Mouse (Mus musculus) mouse embryonic stem cell (cell line): ENCODE data around the gene Mllt3.

ENCODE experiments used
- in situ Hi-C, 2 experiments: fragments of 300-500 bp; cut with MboI; formaldehyde crosslinking; loops; 1 replicate in 1 of 2; 3 replicates in 1 of 2; pipeline ENCODE4 v1.14.3; 2019 to 2020; ENCODE audit warnings: low sequenced_read_pairs in 2 of 2, low pct_unique_long_range_greater_than_20kb in 1 of 2, mixed read lengths in 1 of 2; ENCODE audit not compliant: unreplicated experiment in 1 of 2

Gene Mllt3

GRCm38 (mm10) chr4:87911172-87911994 lies 121.8 kb downstream of the Mllt3 start:
- in situ Hi-C loops = no loop called here

- in situ Hi-C loops = no loop called here
Measured at GRCm38 (mm10) chr4:87905149-87905771, 127.9 kb downstream of the Mllt3 start.

GRCm38 (mm10) chr4:87904722-87905121 lies 128.4 kb downstream of the Mllt3 start:
- in situ Hi-C loops = no loop called here

GRCm38 (mm10) chr4:87902584-87902983 lies 130.6 kb downstream of the Mllt3 start:
- in situ Hi-C loops = no loop called here

GRCm38 (mm10) chr4:87901166-87901565 lies 132.0 kb downstream of the Mllt3 start:
- in situ Hi-C loops = no loop called here

- in situ Hi-C loops = no loop called here
Measured at GRCm38 (mm10) chr4:87893498-87893897, 139.7 kb downstream of the Mllt3 start.

GRCm38 (mm10) chr4:87893012-87893411 lies 140.2 kb downstream of the Mllt3 start:
- in situ Hi-C loops = no loop called here

- in situ Hi-C loops = no loop called here
Measured at GRCm38 (mm10) chr4:87883225-87883875, 149.8 kb downstream of the Mllt3 start.

GRCm38 (mm10) chr4:87881995-87882394 lies 151.2 kb downstream of the Mllt3 start:
- in situ Hi-C loops = no loop called here

GRCm38 (mm10) chr4:87881583-87881982 lies 151.6 kb downstream of the Mllt3 start:
- in situ Hi-C loops = no loop called here

GRCm38 (mm10) chr4:87880297-87880696 lies 152.9 kb downstream of the Mllt3 start:
- in situ Hi-C loops = no loop called here

- in situ Hi-C loops = no loop called here
Measured at GRCm38 (mm10) chr4:87878701-87879100, 154.5 kb downstream of the Mllt3 start.

- in situ Hi-C loops = no loop called here
Measured at GRCm38 (mm10) chr4:87870563-87870962, 162.6 kb downstream of the Mllt3 start.

GRCm38 (mm10) chr4:87866564-87866963 lies 166.6 kb downstream of the Mllt3 start:
- in situ Hi-C loops = no loop called here

GRCm38 (mm10) chr4:87865848-87866247 lies 167.3 kb downstream of the Mllt3 start:
- in situ Hi-C loops = no loop called here

GRCm38 (mm10) chr4:87865041-87865440 lies 168.1 kb downstream of the Mllt3 start:
- in situ Hi-C loops = no loop called here

GRCm38 (mm10) chr4:87863212-87863611 lies 170.0 kb downstream of the Mllt3 start:
- in situ Hi-C loops = no loop called here

GRCm38 (mm10) chr4:87860723-87861122 lies 172.4 kb downstream of the Mllt3 start:
- in situ Hi-C loops = no loop called here

GRCm38 (mm10) chr4:87859148-87859547 lies 174.0 kb downstream of the Mllt3 start:
- in situ Hi-C loops = no loop called here
